Mouse (Mus musculus): ENCODE results near the gene Cotl1. TPM values are rescaled to one million over a fixed set of nuclear protein-coding genes. Genes with fewer than 3 reads are reported as not detected.

Cotl1 gene
- polyA plus RNA-seq, 1 experiment = 264 TPM

DNA sequence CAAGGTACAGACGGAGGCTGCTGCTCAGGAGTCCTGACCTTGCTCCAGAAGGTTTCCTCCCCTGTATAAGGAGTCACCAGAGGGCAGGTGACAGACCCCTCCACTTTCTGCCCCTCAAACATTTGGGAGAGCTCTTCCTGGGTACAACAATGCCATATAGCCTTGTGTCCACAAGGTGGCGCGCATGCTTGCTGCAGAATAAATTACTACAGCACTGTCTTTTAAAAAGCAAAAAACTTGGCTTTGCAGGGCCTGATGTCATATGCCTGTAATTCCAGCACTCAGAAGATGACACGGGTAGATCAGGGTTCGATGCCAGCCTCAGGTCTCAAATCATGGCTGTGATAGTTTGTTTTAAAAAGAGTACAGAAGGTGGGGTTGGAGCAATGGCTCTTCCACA is 57.6 kb downstream of the Cotl1 start:
- Histone ChIP-seq H3K36me3 (ENCODE audit: control insufficient read depth, insufficient read depth, low read length) (no peaks in the 10 kb centered on the region), H3K27ac (ENCODE audit: insufficient read depth, low read depth, low read length) (no peak overlapping the region), H3K27me3 (ENCODE audit: control insufficient read depth, insufficient read depth, low read length) (no peaks in the 10 kb centered on the region), H3K4me3 (ENCODE audit: low read depth, low read length) (no peak overlapping the region), H3K4me1 (ENCODE audit: control insufficient read depth, insufficient read depth, insufficient read length, low read length) (peaks cover 14% of the 10 kb centered on the region)
- 5% methylated on average over 5 of the region's 5 CpGs for WGBS
- TF ChIP-seq CTCF (IDR thresholded peaks at IDR 0.05; ENCODE audit: extremely low read depth, insufficient read length, insufficient replicate concordance, low read depth, low read length) (peak; percentile 79; the same call in 1 of the 2 replicates), POLR2A (IDR thresholded peaks at IDR 0.05; ENCODE audit: low read depth, low read length) (no peak)

DNA sequence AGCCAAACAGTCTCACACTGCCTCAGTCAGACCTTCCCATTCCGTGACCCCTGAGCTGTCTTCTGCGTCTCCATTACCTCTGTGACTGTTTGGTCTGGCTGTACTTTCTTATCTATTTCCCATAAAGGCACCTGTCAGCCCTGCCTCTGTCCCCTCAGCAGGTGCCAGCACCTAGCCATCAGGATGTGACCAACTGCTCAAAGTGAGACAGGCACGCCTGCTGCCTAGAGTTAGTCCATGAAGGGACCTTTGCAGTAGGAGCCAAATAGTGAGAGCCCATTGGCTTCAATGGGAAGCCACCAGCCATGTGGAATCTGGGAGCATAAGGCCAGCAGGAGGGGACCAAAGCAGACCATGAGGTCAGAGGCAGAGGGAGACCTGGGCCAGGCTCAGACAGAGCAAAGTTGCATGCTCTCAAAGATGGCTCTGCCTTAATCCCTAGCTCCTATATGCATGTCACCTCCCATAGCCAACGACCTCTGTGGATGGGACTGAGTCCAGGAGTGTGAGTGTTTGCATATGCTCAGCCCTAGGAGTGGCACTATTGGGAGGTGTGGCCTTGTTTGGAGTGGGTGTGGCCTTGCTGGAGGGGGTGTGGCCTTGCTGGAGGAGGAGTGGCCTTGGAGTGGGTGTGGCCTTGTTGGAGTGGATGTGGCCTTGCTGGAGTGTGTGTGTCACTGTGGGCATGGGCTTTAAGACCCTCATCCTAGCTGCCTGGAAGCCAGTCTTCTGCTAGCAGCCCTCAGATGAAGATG is 59.1 kb downstream of the Cotl1 start:
- no peaks in the 10 kb centered on the region for H3K27me3 ChIP-seq (ENCODE audit: control insufficient read depth, insufficient read depth, low read length)
- TF ChIP-seq CTCF (IDR thresholded peaks at IDR 0.05; ENCODE audit: extremely low read depth, insufficient read length, insufficient replicate concordance, low read depth, low read length) = no peak
- no peak overlapping the region for H3K4me3 ChIP-seq (ENCODE audit: low read depth, low read length)
- H3K4me1 ChIP-seq (ENCODE audit: control insufficient read depth, insufficient read depth, insufficient read length, low read length) = peaks cover 20% of the 10 kb centered on the region
- H3K36me3 ChIP-seq (ENCODE audit: control insufficient read depth, insufficient read depth, low read length) = no peaks in the 10 kb centered on the region
- 22% methylated on average over 4 of the region's 4 CpGs for WGBS
- peak overlapping the region; percentile 28; the same call in 1 of the 2 replicates for H3K27ac ChIP-seq (ENCODE audit: insufficient read depth, low read depth, low read length)

DNA sequence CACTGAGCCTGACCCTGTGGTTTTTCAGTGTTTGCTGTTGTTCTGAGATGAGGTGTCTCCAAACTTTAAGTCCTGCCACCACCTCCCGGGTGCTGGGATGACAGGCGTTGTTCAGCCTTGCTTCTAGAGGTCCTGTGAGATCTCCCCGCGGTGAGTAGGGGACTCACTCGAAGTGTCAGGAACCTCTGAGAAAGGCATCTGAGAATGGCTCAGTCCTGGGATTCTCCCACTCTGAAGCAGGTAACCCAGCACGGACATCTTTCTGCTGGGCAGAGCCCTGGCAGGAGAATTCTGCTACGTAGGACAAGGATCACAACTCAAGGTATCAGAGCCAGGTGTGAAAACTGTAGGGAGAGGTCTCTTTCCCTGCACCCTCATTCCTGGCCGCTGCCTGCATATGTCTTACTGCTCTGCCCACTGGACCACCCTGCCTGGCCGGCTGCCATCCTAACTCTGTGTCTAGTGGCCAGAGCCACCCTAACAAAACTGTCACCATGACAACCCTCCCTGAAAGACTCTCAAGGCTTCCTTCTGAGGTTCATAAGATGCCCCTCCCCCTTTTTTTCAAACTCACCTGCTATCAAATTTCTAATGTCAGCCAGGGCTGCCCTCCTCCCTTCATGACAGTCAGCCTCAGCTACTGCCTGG is 59.8 kb downstream of the Cotl1 start:
- Histone ChIP-seq H3K27me3 (ENCODE audit: control insufficient read depth, insufficient read depth, low read length) (no peaks in the 10 kb centered on the region), H3K4me1 (ENCODE audit: control insufficient read depth, insufficient read depth, insufficient read length, low read length) (peaks cover 20% of the 10 kb centered on the region), H3K36me3 (ENCODE audit: control insufficient read depth, insufficient read depth, low read length) (no peaks in the 10 kb centered on the region), H3K27ac (ENCODE audit: insufficient read depth, low read depth, low read length) (no peak overlapping the region), H3K4me3 (ENCODE audit: low read depth, low read length) (no peak overlapping the region)
- WGBS = 76% methylated on average over 9 of the region's 9 CpGs
- TF ChIP-seq POLR2A (IDR thresholded peaks at IDR 0.05; ENCODE audit: low read depth, low read length) = no peak
- TF ChIP-seq CTCF (IDR thresholded peaks at IDR 0.05; ENCODE audit: extremely low read depth, insufficient read length, insufficient replicate concordance, low read depth, low read length) = no peak

GRCm38 (mm10) chr8:119779013-119779737 is 61.2 kb downstream of the Cotl1 start:
- no peak; the same call in 1 of the 2 replicates for TF ChIP-seq POLR2A (IDR thresholded peaks at IDR 0.05; ENCODE audit: low read depth, low read length)
- peak; percentile 99 for TF ChIP-seq CTCF (IDR thresholded peaks at IDR 0.05; ENCODE audit: extremely low read depth, insufficient read length, insufficient replicate concordance, low read depth, low read length)
- no peaks in the 10 kb centered on the region for H3K27me3 ChIP-seq (ENCODE audit: control insufficient read depth, insufficient read depth, low read length)
- H3K27ac ChIP-seq (ENCODE audit: insufficient read depth, low read depth, low read length) = no peak overlapping the region
- H3K4me1 ChIP-seq (ENCODE audit: control insufficient read depth, insufficient read depth, insufficient read length, low read length) = peaks cover 20% of the 10 kb centered on the region
- H3K36me3 ChIP-seq (ENCODE audit: control insufficient read depth, insufficient read depth, low read length) = no peaks in the 10 kb centered on the region
- WGBS = 23% methylated on average over 14 of the region's 14 CpGs
- H3K4me3 ChIP-seq (ENCODE audit: low read depth, low read length) = no peak overlapping the region

DNA sequence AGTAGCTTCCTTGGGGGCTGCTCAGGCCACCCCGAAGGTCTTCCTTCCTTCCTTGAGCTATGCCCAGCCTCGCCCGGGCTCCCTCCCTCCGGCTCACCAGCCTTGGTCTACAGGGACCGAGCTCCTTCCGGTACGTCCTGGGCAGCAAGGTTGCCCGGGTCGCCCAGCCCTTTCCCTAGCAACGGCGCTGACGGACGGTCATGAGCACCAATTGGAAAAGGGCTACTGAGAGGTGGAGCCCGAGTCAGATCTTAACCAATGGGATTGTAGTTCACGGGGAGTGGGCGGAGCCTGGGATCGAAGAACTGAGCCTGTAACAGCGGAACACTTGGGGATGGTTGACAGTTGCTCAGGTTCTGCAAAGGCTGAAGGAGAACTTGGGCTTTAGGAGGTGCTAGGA is 62.1 kb downstream of the Cotl1 start, which contains the start of gene Tldc1:
TSS of gene Tldc1 (minus strand) at position 154 of the 400 bp plus-strand sequence.
- H3K4me1 ChIP-seq (ENCODE audit: control insufficient read depth, insufficient read depth, insufficient read length, low read length) = peaks cover 20% of the 10 kb centered on the region
- peak; percentile 97 for TF ChIP-seq POLR2A (IDR thresholded peaks at IDR 0.05; ENCODE audit: low read depth, low read length)
- TF ChIP-seq CTCF (IDR thresholded peaks at IDR 0.05; ENCODE audit: extremely low read depth, insufficient read length, insufficient replicate concordance, low read depth, low read length) = no peak
- no peaks in the 10 kb centered on the region for H3K36me3 ChIP-seq (ENCODE audit: control insufficient read depth, insufficient read depth, low read length)
- H3K27me3 ChIP-seq (ENCODE audit: control insufficient read depth, insufficient read depth, low read length) = no peaks in the 10 kb centered on the region
- H3K27ac ChIP-seq (ENCODE audit: insufficient read depth, low read depth, low read length) = peak within 1 kb of the TSS; percentile 53
- WGBS = under 1% methylated on average over 18 of the region's 18 CpGs
- H3K4me3 ChIP-seq (ENCODE audit: low read depth, low read length) = peak within 1 kb of the TSS; percentile 72

DNA sequence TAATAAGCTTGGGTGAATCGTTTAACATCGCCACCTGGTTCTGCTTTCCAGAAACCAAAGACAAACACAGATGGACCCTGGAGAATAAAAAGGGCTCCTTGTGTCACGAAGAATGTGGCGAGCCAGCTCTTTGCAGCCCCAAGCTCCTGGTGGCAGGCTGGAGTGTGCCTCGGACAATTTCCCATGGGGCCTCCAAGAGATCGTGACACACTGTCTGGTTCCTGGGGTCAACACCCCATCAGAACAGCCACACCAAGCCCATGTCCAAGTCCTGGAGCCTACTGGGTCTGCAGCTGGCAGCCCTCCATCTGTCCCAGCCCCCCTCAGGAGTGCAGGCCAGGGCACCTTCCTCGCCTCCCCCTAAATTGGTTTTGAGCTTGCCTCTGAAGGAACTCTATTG is 62.6 kb downstream of the Cotl1 start:
- 4% methylated on average over 7 of the region's 7 CpGs for WGBS
- H3K4me1 ChIP-seq (ENCODE audit: control insufficient read depth, insufficient read depth, insufficient read length, low read length) = peaks cover 20% of the 10 kb centered on the region
- H3K27ac ChIP-seq (ENCODE audit: insufficient read depth, low read depth, low read length) = peak overlapping the region; percentile 53
- H3K4me3 ChIP-seq (ENCODE audit: low read depth, low read length) = peak overlapping the region; percentile 72
- no peaks in the 10 kb centered on the region for H3K27me3 ChIP-seq (ENCODE audit: control insufficient read depth, insufficient read depth, low read length)
- H3K36me3 ChIP-seq (ENCODE audit: control insufficient read depth, insufficient read depth, low read length) = no peaks in the 10 kb centered on the region
- TF ChIP-seq CTCF (IDR thresholded peaks at IDR 0.05; ENCODE audit: extremely low read depth, insufficient read length, insufficient replicate concordance, low read depth, low read length) (no peak), POLR2A (IDR thresholded peaks at IDR 0.05; ENCODE audit: low read depth, low read length) (no peak)

All from small intestine, adult 2 months (tissue).